Mouse (Mus musculus) liver, postnatal 0 days (tissue): ENCODE measurements at regions not wholly inside any gene's neighbourhood (a gene's known extent, or its start where the extent isn't known, plus 50 kb on each side); places are given as distances from the start of the nearest gene placed in this dataset.

Source experiments
- ATAC-seq: fragments of 200-750 bp; cut with Nextera tagmentation; 2 replicates; pipeline ENCODE4 v1.8.0; 2017; ENCODE audit warnings: mild to moderate bottlenecking, moderate library complexity
- DNase-seq: peaks from one replicate; pipeline ENCODE4 v3.0.0-alpha.2; 2016
- H3K27ac ChIP-seq: fragments of 300-500 bp; sonication (generic); 2 replicates; pipeline ENCODE4 v1.5.1; 2014; ENCODE audit warnings: antibody characterized with exemption, moderate library complexity, mild to moderate bottlenecking, low read depth
- H3K27me3 ChIP-seq: fragments of 300-500 bp; sonication (generic); 2 replicates; pipeline ENCODE4 v1.6.1; 2014; ENCODE audit warnings: low read length, control low read depth, mixed read lengths; ENCODE audit not compliant: insufficient read depth
- H3K36me3 ChIP-seq: fragments of 300-500 bp; sonication (generic); replicated peaks from 2 replicates; pipeline ENCODE4 v1.6.1; 2014; ENCODE audit warnings: mild to moderate bottlenecking, control low read depth, low read length, moderate library complexity, mixed read lengths; ENCODE audit not compliant: insufficient read depth
- H3K4me1 ChIP-seq: fragments of 300-500 bp; sonication (generic); 2 replicates; pipeline ENCODE4 v1.6.1; 2014; ENCODE audit warnings: antibody characterized with exemption, mild to moderate bottlenecking, control low read depth; ENCODE audit not compliant: insufficient read depth
- H3K4me2 ChIP-seq: fragments of 300-500 bp; sonication (generic); 2 replicates; pipeline ENCODE4 v1.6.1; 2014; ENCODE audit warnings: low read depth, mild to moderate bottlenecking, low read length, moderate library complexity, mixed read lengths
- H3K4me3 ChIP-seq: fragments of 300-500 bp; sonication (generic); 2 replicates; pipeline ENCODE4 v1.5.1; 2014; ENCODE audit warnings: low read depth, low read length
- H3K9ac ChIP-seq: fragments of 300-500 bp; sonication (generic); replicated peaks from 2 replicates; pipeline ENCODE4 v1.6.1; 2014; ENCODE audit warnings: mild to moderate bottlenecking, moderate library complexity
- H3K9me3 ChIP-seq: fragments of 300-500 bp; sonication (generic); 2 replicates; pipeline ENCODE4 v1.6.1; 2016; ENCODE audit warnings: mild to moderate bottlenecking, control low read depth, low read length, mixed read lengths
- CTCF ChIP-seq: sonication (generic); IDR thresholded peaks from 2 replicates; pipeline ENCODE4 v1.5.1; 2016; ENCODE audit warnings: antibody characterized with exemption, low read depth
- EP300 ChIP-seq: IDR thresholded peaks from 2 replicates; pipeline ENCODE4 v1.6.1; 2016; ENCODE audit warnings: antibody characterized with exemption, low read depth, mild to moderate bottlenecking
- WGBS: fragments of 180-500 bp; shearing (Covaris S2); extraction: QIAGEN DNeasy Blood & Tissue Kit; methylation state at CpG from one replicate; pipeline ENCODE4 v1.1.7; 2014; ENCODE audit not compliant: insufficient replicate concordance; 5-methylcytosine and 5-hydroxymethylcytosine counted together

DNA sequence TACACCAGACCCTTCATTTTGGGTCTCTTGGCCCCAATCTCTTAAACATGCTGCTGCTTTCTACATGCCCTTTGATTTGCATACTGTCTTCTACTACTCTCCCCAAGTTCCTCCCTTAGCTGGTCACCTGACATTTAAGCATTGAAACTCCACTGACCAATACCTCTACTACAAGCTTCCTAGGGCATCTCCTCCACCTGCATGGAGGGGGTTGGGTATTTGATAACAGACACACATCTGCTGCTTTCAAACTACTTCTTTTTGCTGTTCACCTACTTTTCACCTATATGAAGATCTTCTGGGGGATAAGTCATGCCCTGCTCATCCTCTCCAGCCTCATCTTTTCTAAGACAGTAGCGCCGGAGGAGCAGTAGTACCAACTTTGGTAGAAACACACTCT, 249.9 kb upstream of the Jun start:
- Histone ChIP-seq H3K36me3 (no peaks in the 10 kb centered on the region), H3K9ac (no peak overlapping the region), H3K4me1 (peaks cover 2% of the 10 kb centered on the region; the same call in 1 of the 2 replicates), H3K4me3 (no peak overlapping the region), H3K27ac (0 out of 2 replicates have a peak overlapping the region, but pooled peaks have one; percentile 24), H3K27me3 (no peaks in the 10 kb centered on the region), H3K4me2 (no peak overlapping the region), H3K9me3 (no peaks in the 10 kb centered on the region)
- no peak for TF ChIP-seq EP300
- no peak for TF ChIP-seq CTCF
- no peak for DNase-seq
- no peak for ATAC-seq
- 84% methylated on average over 2 of the region's 2 CpGs for WGBS

DNA sequence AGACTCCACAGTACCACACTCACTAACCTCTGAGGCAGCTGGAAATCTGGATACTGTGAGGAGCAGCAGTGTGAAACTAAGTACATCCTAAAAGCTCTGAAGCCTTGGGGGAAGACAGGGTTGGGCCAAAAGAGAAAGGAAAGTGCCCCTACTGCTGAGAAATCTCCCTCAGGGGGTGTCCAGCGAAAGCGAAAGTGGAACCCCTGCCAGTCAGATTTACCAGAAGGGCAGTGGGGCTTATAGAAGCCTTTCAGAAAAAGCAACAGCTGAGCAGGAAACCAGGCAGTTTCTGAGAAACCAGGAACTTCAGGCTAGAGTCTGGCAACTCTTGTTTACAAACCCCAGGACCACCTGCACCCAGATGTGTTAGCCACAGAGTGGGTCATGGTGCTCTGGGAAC, 251.3 kb upstream of the Jun start:
- TF ChIP-seq CTCF, result no peak
- TF ChIP-seq EP300, result no peak
- no peak overlapping the region for H3K9ac ChIP-seq
- no peaks in the 10 kb centered on the region for H3K9me3 ChIP-seq
- no peaks in the 10 kb centered on the region for H3K27me3 ChIP-seq
- peak; percentile 43 for DNase-seq
- peak overlapping the region; percentile 5 for H3K4me2 ChIP-seq
- peaks cover 2% of the 10 kb centered on the region; the same call in 1 of the 2 replicates for H3K4me1 ChIP-seq
- no peak overlapping the region for H3K4me3 ChIP-seq
- ATAC-seq, result peak; percentile 40
- H3K36me3 ChIP-seq, result no peaks in the 10 kb centered on the region
- WGBS, result 21% methylated on average over 2 of the region's 2 CpGs
- H3K27ac ChIP-seq, result peak overlapping the region; percentile 60; the same call in 1 of the 2 replicates

DNA sequence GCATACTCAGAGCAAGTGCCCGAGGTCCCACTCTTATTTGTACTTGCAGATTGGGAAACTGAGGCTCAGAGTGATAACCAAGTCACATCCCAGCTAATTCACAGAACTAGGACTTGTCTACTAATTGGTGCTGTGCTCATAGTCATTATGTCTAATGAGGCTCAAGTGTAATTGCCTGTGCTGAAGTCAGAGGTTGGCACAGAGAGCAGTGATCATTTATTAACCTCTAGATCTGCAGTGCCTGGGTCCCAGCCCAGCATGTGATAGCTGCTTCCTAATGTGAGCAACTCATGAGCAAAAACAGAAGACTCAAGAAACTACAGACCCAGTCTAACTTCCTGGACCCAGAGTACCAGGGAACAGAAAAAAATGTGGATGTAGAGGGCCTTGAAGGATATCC, 252.0 kb upstream of the Jun start:
- Histone ChIP-seq H3K4me2 (no peak overlapping the region), H3K27ac (0 out of 2 replicates have a peak overlapping the region, but pooled peaks have one; percentile 60), H3K27me3 (no peaks in the 10 kb centered on the region), H3K4me1 (peaks cover 2% of the 10 kb centered on the region; the same call in 1 of the 2 replicates), H3K9ac (no peak overlapping the region), H3K9me3 (no peaks in the 10 kb centered on the region), H3K4me3 (no peak overlapping the region), H3K36me3 (no peaks in the 10 kb centered on the region)
- WGBS, result 75% methylated on average over 1 of the region's 1 CpGs
- DNase-seq (no peak), ATAC-seq (no peak)
- TF ChIP-seq CTCF (no peak), EP300 (no peak)

DNA sequence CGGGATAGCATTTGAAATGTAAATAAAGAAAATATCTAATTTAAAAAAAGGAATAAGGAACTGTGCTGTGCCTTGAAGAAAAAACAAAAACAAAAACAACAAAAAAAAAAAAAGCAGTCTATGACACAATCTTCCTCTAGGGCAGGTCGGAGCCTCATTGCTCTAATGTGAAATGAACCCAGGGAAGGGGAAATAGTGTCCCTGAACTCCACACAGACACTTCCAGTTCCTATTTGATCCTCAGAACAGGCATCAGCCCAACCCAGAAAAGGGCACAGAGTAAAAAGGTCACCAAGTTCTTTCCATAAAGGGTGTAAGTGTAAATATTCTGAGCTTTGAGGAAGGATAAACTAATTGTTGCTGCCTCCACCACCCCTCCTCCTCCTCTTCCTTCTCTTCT, 250.2 kb upstream of the Fggy start:
- H3K9ac ChIP-seq, result no peak overlapping the region
- TF ChIP-seq CTCF (no peak), EP300 (no peak)
- H3K4me3 ChIP-seq, result no peak overlapping the region
- H3K9me3 ChIP-seq, result no peaks in the 10 kb centered on the region
- DNase-seq, result no peak
- H3K27me3 ChIP-seq, result no peaks in the 10 kb centered on the region
- 75% methylated on average over 2 of the region's 2 CpGs for WGBS
- H3K4me2 ChIP-seq, result no peak overlapping the region
- no peaks in the 10 kb centered on the region for H3K36me3 ChIP-seq
- H3K4me1 ChIP-seq, result peaks cover 2% of the 10 kb centered on the region; the same call in 1 of the 2 replicates
- no peak for ATAC-seq
- no peak overlapping the region for H3K27ac ChIP-seq

DNA sequence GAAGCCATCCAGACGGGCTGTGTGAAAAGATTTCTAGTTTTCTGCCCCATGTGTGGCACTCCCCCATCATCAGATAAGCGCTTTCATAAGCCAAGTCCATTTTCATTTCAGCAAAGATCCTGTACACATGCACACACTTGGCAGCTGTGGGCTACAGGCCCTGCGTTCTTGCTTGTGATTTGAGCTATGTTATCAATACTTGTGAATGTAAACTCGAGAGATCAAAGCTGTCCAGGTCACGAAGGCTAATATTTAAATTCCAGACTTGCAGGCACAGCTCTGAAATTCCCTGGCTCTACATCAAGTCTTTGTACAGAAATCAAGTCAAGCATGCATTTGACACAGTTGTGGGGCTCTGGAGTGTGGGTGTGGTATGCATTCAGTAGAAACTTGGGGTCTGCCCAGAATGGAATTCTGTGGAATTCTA, 248.8 kb upstream of the Fggy start:
- 59% methylated on average over 5 of the region's 5 CpGs for WGBS
- Histone ChIP-seq H3K36me3 (no peaks in the 10 kb centered on the region), H3K4me1 (peaks cover 2% of the 10 kb centered on the region; the same call in 1 of the 2 replicates), H3K9ac (no peak overlapping the region), H3K9me3 (no peaks in the 10 kb centered on the region), H3K4me2 (no peak overlapping the region), H3K27ac (no peak overlapping the region), H3K27me3 (no peaks in the 10 kb centered on the region), H3K4me3 (no peak overlapping the region)
- ATAC-seq (no peak), DNase-seq (no peak)
- TF ChIP-seq CTCF (no peak), EP300 (no peak)

DNA sequence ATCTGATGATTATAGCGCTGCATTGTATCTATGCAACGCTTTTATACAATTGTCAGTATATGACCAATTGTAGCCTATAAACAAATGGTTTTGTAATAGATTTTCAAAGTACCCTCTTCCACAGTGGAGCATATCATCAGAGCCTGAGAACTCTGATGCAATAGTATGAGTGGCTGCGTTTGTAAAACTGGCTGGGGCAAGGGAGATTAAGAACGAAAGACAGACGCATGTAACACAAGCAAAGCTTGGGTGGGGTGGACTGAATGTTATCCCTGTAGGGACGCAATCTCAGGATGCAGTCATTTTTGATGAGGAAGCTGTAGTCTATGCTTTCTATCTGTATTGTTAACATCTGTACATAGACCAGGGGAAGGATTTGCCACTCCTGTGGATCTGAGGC, 246.9 kb upstream of the Fggy start:
- Histone ChIP-seq H3K36me3 (no peaks in the 10 kb centered on the region), H3K4me3 (no peak overlapping the region), H3K27me3 (no peaks in the 10 kb centered on the region), H3K4me2 (no peak overlapping the region), H3K9ac (no peak overlapping the region), H3K9me3 (no peaks in the 10 kb centered on the region), H3K27ac (no peak overlapping the region), H3K4me1 (no peaks in the 10 kb centered on the region)
- TF ChIP-seq CTCF (no peak), EP300 (no peak)
- DNase-seq, result no peak
- 63% methylated on average over 6 of the region's 6 CpGs for WGBS
- no peak for ATAC-seq
